12 mouse cellular contexts compared by ENCODE assay signal in the genomic region with DNA sequence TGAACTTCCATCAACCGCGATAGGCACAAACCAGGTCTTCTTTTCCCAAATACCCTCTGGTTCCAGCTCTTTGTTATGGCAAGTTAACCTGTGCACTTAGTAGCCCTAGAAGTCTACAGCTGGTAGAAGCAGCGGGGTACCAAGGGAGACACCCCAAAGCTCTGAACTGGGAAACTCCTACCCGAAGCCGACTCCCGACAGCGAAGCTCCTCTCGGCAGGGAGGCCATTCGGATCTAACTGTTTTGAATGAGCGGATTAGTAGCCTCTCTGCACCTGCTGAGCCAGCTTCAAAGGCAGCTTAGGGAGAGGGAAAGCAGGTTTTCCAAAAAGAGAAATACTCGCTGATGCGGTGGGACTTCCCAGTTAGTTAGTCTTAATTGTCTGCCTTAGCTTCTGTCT.
DNase-seq lines count a peak whose midpoint lies in the region; ATAC-seq and TF ChIP-seq lines count a peak whose summit lies in the region.
"Had no signal": no experiment of that assay in that cellular context is flagged by ENCODE, and none has a peak within 500 bp of the region (broad histone marks: within the 10 kb centered on the region; RNA-seq: fewer than 3 reads in every experiment).

No protein-coding gene starts in this region.

- WGBS in heart, embryonic 12.5 days, result 6% methylated on average over 12 of the region's 12 CpGs
- 3% methylated on average over 12 of the region's 12 CpGs for WGBS in forebrain, embryonic 15.5 days
- WGBS in midbrain, postnatal 0 days, result 3% methylated on average over 12 of the region's 12 CpGs
- WGBS in thymus, adult 2 months, result 26% methylated on average over 12 of the region's 12 CpGs
- 8% methylated on average over 12 of the region's 12 CpGs for WGBS in intestine, postnatal 0 days

- no peak for TF ChIP-seq POLR2A in thymus, adult 2 months (IDR thresholded peaks at IDR 0.05; ENCODE audit: control insufficient read depth, extremely low read depth, insufficient read depth, low read length, poor library complexity)

- peak overlapping the region; percentile 30 for H3K4me3 ChIP-seq in heart, embryonic 12.5 days
- H3K4me3 ChIP-seq in forebrain, embryonic 15.5 days, result peak overlapping the region; percentile 20
- peak overlapping the region; percentile 22; the same call in 1 of the 2 replicates for H3K4me3 ChIP-seq in midbrain, postnatal 0 days (ENCODE audit: low read depth, low read length)
- no peak overlapping the region for H3K4me3 ChIP-seq in thymus, adult 2 months (ENCODE audit: control insufficient read depth, insufficient read depth, low read length)
- H3K4me3 ChIP-seq in intestine, postnatal 0 days (ENCODE audit: low read depth, low read length), result no peak overlapping the region
- H3K4me3 ChIP-seq: liver, embryonic 12.5 days had no signal

- no peak for DNase-seq in heart, postnatal 4 days
- peak; percentile 29 for DNase-seq in WW6 (ENCODE audit: low read depth, low spot score)
- DNase-seq in midbrain, postnatal 0 days (ENCODE audit: low spot score), result peak; percentile 13
- no peak for DNase-seq in thymus, adult 18-20 months
- DNase-seq in thymus, adult 2 months, result no peak
- DNase-seq: cerebellum, adult 2 months; spleen, adult 18-20 months had no signal

- no peaks in the 10 kb centered on the region for H3K9me3 ChIP-seq in heart, embryonic 12.5 days (replicated peaks)
- H3K9me3 ChIP-seq in forebrain, embryonic 15.5 days, result no peaks in the 10 kb centered on the region
- no peaks in the 10 kb centered on the region for H3K9me3 ChIP-seq in midbrain, postnatal 0 days (ENCODE audit: low read length)
- H3K9me3 ChIP-seq in intestine, postnatal 0 days (ENCODE audit: control insufficient read depth), result no peaks in the 10 kb centered on the region
- H3K9me3 ChIP-seq: liver, embryonic 12.5 days had no signal

- no peaks in the 10 kb centered on the region; the same call in 1 of the 2 replicates for H3K27me3 ChIP-seq in heart, embryonic 12.5 days (replicated peaks)
- no peaks in the 10 kb centered on the region for H3K27me3 ChIP-seq in forebrain, embryonic 15.5 days
- H3K27me3 ChIP-seq in midbrain, postnatal 0 days (ENCODE audit: insufficient read depth, low read length), result no peaks in the 10 kb centered on the region
- H3K27me3 ChIP-seq in thymus, adult 2 months (ENCODE audit: control insufficient read depth, insufficient read depth, low read length), result no peaks in the 10 kb centered on the region
- no peaks in the 10 kb centered on the region for H3K27me3 ChIP-seq in intestine, postnatal 0 days (replicated peaks; ENCODE audit: control insufficient read depth, insufficient read depth, low read length)

- no peak overlapping the region for H3K27ac ChIP-seq in heart, embryonic 12.5 days (ENCODE audit: poor library complexity, severe bottlenecking)
- H3K27ac ChIP-seq in forebrain, embryonic 15.5 days (replicated peaks), result no peak overlapping the region
- H3K27ac ChIP-seq in midbrain, postnatal 0 days (ENCODE audit: low read depth, low read length), result no peak overlapping the region
- no peak overlapping the region for H3K27ac ChIP-seq in thymus, adult 2 months (ENCODE audit: control insufficient read depth, insufficient read depth, low read length)
- H3K27ac ChIP-seq in intestine, postnatal 0 days (ENCODE audit: low read depth, low read length), result no peak overlapping the region
- H3K27ac ChIP-seq: liver, embryonic 12.5 days had no signal

- TF ChIP-seq CTCF in midbrain, postnatal 0 days (IDR thresholded peaks at IDR 0.05), result peak; percentile 18; the same call in 1 of the 2 replicates
- TF ChIP-seq CTCF in thymus, adult 2 months (IDR thresholded peaks at IDR 0.05; ENCODE audit: borderline replicate concordance, control insufficient read depth, extremely low read depth, insufficient read depth, low read length, poor library complexity), result no peak
- TF ChIP-seq CTCF in intestine, postnatal 0 days (IDR thresholded peaks at IDR 0.05; ENCODE audit: low read depth), result no peak

- H3K4me1 ChIP-seq in heart, embryonic 12.5 days (replicated peaks), result no peaks in the 10 kb centered on the region
- H3K4me1 ChIP-seq in forebrain, embryonic 15.5 days, result peaks cover 4% of the 10 kb centered on the region; the same call in 1 of the 2 replicates
- no peaks in the 10 kb centered on the region for H3K4me1 ChIP-seq in midbrain, postnatal 0 days (ENCODE audit: insufficient read depth, low read length)
- H3K4me1 ChIP-seq in thymus, adult 2 months (replicated peaks; ENCODE audit: control insufficient read depth, insufficient read depth, low read length), result no peaks in the 10 kb centered on the region
- H3K4me1 ChIP-seq in intestine, postnatal 0 days (replicated peaks; ENCODE audit: control insufficient read depth, insufficient read depth, low read length), result no peaks in the 10 kb centered on the region
- H3K4me1 ChIP-seq: liver, embryonic 12.5 days had no signal

- no peaks in the 10 kb centered on the region for H3K36me3 ChIP-seq in heart, embryonic 12.5 days
- no peaks in the 10 kb centered on the region for H3K36me3 ChIP-seq in forebrain, embryonic 15.5 days
- H3K36me3 ChIP-seq in midbrain, postnatal 0 days (ENCODE audit: insufficient read depth, low read length), result no peaks in the 10 kb centered on the region
- H3K36me3 ChIP-seq in thymus, adult 2 months (ENCODE audit: control insufficient read depth, insufficient read depth, low read length), result no peaks in the 10 kb centered on the region
- H3K36me3 ChIP-seq in intestine, postnatal 0 days (ENCODE audit: control insufficient read depth, insufficient read depth), result no peaks in the 10 kb centered on the region
- H3K36me3 ChIP-seq: liver, embryonic 12.5 days had no signal

- peak overlapping the region; percentile 63 for H3K4me2 ChIP-seq in heart, embryonic 12.5 days
- peak overlapping the region; percentile 34 for H3K4me2 ChIP-seq in forebrain, embryonic 15.5 days (replicated peaks)
- H3K4me2 ChIP-seq in midbrain, postnatal 0 days (ENCODE audit: low read depth, low read length, poor library complexity, severe bottlenecking), result peak overlapping the region; percentile 37
- no peak overlapping the region for H3K4me2 ChIP-seq in intestine, postnatal 0 days (replicated peaks; ENCODE audit: low read depth)
- H3K4me2 ChIP-seq: liver, embryonic 12.5 days had no signal

- no peak for ATAC-seq in heart, embryonic 12.5 days (ENCODE audit: insufficient number of reproducible peaks, low FRiP score)
- ATAC-seq in forebrain, embryonic 15.5 days (replicated peaks), result no peak
- no peak for ATAC-seq in midbrain, postnatal 0 days (ENCODE audit: low FRiP score)
- ATAC-seq in intestine, postnatal 0 days, result no peak
- ATAC-seq: activated CD4-positive, CD25-positive, alpha-beta regulatory T cell, adult 4 months; liver, embryonic 12.5 days had no signal

- no peak overlapping the region for H3K9ac ChIP-seq in heart, embryonic 12.5 days
- H3K9ac ChIP-seq in forebrain, embryonic 15.5 days (replicated peaks), result no peak overlapping the region
- no peak overlapping the region for H3K9ac ChIP-seq in midbrain, postnatal 0 days (replicated peaks; ENCODE audit: low read length, poor library complexity, severe bottlenecking)
- no peak overlapping the region for H3K9ac ChIP-seq in intestine, postnatal 0 days (ENCODE audit: low read depth, low read length)
- H3K9ac ChIP-seq: liver, embryonic 12.5 days had no signal

Comparison
In these comparisons a context has a peak if more than half of its experiments do, and no peak if none do; other contexts are left out.
1. H3K4me3 ChIP-seq: peak in heart, embryonic 12.5 days (single experiment), forebrain, embryonic 15.5 days (single experiment) and midbrain, postnatal 0 days (single experiment); none in thymus, adult 2 months (single experiment) and intestine, postnatal 0 days (single experiment).
2. DNase-seq: peak in WW6 (single experiment) and midbrain, postnatal 0 days (single experiment); none in heart, postnatal 4 days (single experiment), thymus, adult 18-20 months (0 of 2) and thymus, adult 2 months (single experiment).